Mouse (Mus musculus) spleen, embryonic (tissue): ENCODE measurements around the gene Zmiz1.

Experiments
- CTCF ChIA-PET: fragments of 350-600 bp; sonication (Branson Sonifier 250); formaldehyde crosslinking; loops from one replicate; lab custom pipeline; 2022; lab: Charles Lee

Gene Zmiz1

DNA sequence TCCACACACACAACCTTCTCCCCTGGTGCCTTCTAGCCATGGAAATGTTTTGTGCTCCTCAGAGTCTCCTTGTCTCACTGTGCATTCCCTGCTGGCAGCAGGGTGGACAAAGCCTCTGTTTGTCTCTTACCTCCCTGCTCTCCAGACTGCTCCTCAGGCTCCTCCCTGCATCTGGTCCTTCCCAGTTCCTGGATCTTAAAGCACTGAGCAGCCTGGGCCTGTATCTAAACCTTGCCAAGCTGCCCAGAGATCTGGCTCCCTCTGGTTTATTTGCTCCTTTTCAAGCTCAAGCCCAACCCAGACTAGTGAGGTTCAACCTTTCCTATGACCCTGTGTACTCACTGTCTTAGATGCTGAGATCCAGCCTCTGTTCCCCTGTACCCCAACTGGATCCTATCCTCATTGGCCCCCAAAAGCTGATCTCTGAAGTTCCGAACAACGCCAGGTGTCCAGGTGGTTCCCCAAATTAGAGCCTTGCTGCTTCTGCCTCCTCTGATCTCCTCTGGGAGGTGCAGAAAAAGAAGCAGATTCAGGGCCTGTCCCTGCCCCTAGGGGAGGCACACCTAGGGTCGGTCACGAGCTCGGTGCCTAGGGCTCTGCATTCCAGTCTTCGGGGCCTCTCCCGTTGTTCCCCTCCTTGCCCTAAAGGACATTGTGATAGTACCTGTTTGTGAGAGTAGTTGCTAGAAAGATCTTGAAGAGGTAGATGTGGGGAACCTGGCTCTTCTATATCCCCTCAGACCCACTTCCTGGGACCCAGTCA lies 171.8 kb downstream of the Zmiz1 start:
- CTCF ChIA-PET: no interaction called here

GRCm38 (mm10) chr14:25631481-25631880 lies 172.5 kb downstream of the Zmiz1 start:
- CTCF ChIA-PET: no interaction called here

- CTCF ChIA-PET: interaction anchor here (0.7 kb wide), 1 partner anchor 307 kb away, joined by 5 read pairs; no protein-coding TSS in a partner anchor
Measured at GRCm38 (mm10) chr14:25633539-25634300, 174.7 kb downstream of the Zmiz1 start.

DNA sequence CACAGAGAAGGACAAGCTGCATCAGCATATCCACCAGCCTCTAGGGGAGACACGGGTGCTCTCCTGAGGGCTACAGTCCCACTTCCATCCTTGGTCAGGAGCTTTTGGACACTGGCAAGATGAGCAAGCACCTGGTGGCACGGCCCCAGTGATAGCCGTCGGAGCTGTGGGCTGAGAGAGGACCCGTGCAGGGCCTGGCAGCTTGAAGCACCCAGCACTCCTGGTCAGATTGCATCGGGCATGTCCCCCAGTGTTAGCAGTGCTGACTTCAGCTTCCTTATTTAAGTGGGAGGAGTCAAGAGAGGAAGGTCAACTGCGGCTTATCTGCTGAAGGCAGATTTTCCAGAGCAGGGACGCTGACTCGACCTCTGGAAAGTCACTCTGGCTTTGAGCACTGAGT lies 175.3 kb downstream of the Zmiz1 start:
- CTCF ChIA-PET: interaction anchor here (0.7 kb wide), 1 partner anchor 308 kb away, joined by 5 read pairs; no protein-coding TSS in a partner anchor

DNA sequence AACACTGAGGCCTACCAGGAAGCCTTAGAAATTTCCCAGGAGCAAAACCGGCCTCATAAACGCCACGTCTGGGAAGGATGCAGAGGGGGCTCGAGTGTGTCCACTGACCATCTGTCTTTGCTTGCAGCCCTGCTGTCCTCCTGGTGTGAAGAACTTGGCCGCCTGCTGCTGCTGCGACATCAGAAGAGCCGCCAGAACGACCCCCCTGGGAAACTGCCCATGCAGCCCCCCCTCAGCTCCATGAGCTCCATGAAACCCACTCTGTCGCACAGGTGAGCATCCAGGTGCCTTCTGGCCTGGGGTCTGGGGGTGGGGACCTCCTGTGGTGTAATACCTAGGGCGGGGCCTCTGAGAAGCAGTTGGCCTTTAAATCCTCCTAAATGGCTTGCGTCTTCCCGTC lies 176.8 kb downstream of the Zmiz1 start:
- CTCF ChIA-PET: interaction anchor here (0.6 kb wide), 1 partner anchor 958 kb away, joined by 4 read pairs; no protein-coding TSS in a partner anchor

DNA sequence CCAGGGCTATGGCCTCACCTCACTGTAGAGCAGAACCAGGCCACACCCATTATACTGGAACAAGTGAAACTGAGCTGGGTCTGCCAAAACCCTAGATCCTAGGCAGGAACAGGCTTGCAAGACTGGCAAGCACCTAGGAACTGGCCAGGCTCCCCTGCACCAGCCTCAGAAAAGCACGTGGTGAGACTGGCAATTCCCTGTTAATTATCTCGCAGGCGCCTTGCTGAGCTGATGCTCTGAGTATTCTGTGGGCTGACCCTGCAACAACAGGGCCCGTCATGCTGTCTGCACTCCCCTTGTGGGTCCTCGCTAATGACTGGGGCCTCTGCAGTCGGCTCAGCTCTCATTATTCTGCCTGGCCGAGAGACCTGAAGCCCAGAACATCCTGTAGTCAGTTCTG lies 177.3 kb downstream of the Zmiz1 start:
- CTCF ChIA-PET: no interaction called here

GRCm38 (mm10) chr14:25639120-25639758 lies 180.3 kb downstream of the Zmiz1 start:
- CTCF ChIA-PET: no interaction called here

DNA sequence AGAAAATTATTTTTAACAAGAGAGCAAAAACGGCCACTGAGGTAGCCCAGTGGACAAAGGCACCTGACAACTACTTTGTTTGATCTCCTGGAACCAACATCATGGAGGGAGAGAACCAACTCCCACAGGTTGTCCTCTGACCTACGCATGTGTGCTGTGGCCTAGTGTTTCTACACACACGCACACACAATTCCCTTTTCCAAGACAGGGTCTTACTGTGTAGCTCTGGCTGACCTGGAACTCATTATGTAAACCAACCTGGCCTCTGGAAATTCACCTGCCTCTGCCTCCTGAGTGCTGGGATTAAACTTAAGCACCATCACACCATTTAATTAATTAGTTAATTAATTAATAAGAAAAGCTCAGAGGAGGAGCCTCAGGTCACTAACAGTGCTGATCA lies 181.0 kb downstream of the Zmiz1 start:
- CTCF ChIA-PET: no interaction called here

DNA sequence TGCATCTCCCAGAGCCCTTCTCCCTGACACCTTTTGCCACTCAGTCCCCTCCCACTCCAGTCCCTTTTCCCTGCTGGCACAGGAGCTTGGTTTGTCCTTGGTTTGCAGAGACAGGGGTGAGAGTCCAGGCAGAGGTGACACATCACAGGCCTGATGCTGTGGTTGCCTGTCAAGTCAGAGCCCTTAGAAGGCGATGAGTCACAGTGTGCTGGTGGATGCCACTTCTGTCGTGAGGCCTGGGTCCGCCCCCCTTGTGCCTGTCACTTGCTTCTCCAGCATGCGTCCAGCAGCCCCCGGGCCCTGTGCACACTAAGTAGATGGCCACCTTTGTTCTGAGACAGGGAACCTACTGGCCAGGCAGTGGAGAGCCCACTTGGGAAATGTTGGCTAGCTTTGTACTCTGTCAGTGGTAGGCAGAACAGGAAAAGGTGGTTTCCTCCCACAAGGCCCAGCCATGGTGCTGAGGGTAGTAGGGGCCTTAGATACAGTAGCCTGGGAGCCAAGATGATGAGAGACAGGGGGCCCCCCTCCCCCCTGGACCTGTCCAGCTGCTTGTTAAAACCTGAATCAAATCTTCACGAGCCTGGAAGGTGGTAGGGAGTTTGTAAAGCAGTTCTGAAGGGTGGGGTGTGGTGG lies 181.6 kb downstream of the Zmiz1 start:
- CTCF ChIA-PET: interaction anchor here (0.6 kb wide), 1 partner anchor 20 kb away, joined by 6 read pairs; no protein-coding TSS in a partner anchor

- CTCF ChIA-PET: no interaction called here
Measured at GRCm38 (mm10) chr14:25641067-25641466, 182.1 kb downstream of the Zmiz1 start.

DNA sequence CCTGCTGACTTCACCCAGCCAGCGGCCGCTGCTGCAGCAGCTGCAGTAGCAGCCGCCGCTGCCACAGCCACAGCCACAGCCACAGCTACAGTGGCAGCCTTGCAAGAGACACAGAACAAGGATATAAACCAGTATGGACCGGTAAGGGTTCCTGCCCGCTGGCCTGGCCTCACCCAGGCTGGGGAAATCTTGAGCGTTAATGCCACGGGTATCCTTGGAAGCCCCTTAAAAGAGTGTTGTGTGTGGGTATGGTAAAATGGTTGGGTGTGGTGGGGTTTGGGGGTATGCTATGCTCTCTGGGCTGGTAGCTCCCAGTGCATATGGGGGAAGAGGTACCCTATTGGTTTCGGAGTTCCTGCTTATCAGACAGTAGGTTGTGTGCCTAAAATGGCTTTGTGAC lies 186.7 kb downstream of the Zmiz1 start:
- CTCF ChIA-PET: no interaction called here

GRCm38 (mm10) chr14:25646161-25646621 lies 187.2 kb downstream of the Zmiz1 start:
- CTCF ChIA-PET: no interaction called here

DNA sequence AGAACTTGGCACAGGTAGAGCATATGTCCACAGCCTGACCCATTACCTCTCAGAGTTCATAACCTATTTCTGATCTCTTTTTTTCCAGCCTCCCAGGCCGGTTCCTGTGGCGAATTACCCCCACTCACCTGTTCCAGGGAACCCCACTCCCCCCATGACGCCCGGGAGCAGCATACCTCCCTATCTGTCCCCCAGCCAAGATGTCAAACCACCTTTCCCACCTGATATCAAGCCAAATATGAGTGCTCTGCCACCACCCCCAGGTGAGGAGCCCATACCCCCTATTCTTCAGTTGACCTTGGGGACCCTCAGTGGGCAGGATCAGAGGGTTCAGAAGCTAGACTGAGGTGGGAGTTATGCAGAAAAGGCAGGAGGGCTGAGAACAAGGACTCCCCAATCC lies 192.1 kb downstream of the Zmiz1 start:
- CTCF ChIA-PET: no interaction called here

GRCm38 (mm10) chr14:25651905-25652304 lies 192.9 kb downstream of the Zmiz1 start:
- CTCF ChIA-PET: no interaction called here

GRCm38 (mm10) chr14:25654401-25655197 lies 195.6 kb downstream of the Zmiz1 start:
- CTCF ChIA-PET: no interaction called here

GRCm38 (mm10) chr14:25660661-25661060 lies 201.7 kb downstream of the Zmiz1 start:
- CTCF ChIA-PET: no interaction called here

GRCm38 (mm10) chr14:25661185-25661920 lies 202.4 kb downstream of the Zmiz1 start:
- CTCF ChIA-PET: no interaction called here

- CTCF ChIA-PET: no interaction called here
Measured at GRCm38 (mm10) chr14:25663649-25664309, 204.8 kb downstream of the Zmiz1 start.

DNA sequence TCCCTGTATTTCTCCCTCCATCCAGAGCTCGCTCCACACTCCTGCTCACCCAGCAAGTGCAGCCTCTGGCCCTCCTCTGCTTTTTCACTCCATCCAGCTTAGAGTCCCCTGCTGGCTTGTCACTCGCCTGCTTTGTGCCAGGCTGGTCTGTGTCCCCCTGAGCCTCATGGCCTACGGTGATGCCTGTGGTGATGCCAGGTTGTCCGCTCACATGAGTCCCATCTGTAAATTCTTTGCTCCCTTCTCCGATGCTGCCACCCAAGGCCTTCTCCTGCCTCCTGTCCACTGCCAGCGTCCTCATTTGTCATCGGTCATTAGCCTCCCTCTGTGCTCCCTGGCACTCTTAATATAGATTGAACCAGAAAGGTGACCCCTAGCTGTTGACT lies 205.3 kb downstream of the Zmiz1 start:
- CTCF ChIA-PET: no interaction called here
